Mouse (Mus musculus): Measurements from ENCODE around the gene Rab3b. TPM values are rescaled to one million over a fixed set of nuclear protein-coding genes. Genes with fewer than 3 reads are reported as not detected.

Rab3b gene
- total RNA-seq, 2 experiments from 2014 or later: 87.8 to 89.9 TPM

- DNase-seq (ENCODE audit: low spot score in 2 of 2): no peak
Measured at GRCm38 (mm10) chr4:108942986-108943720, 64.3 kb downstream of the Rab3b start.

GRCm38 (mm10) chr4:108949168-108949567 is 70.3 kb downstream of the Rab3b start:
- peak; percentile 57 to 59 for DNase-seq (ENCODE audit: low spot score in 2 of 2)

DNA sequence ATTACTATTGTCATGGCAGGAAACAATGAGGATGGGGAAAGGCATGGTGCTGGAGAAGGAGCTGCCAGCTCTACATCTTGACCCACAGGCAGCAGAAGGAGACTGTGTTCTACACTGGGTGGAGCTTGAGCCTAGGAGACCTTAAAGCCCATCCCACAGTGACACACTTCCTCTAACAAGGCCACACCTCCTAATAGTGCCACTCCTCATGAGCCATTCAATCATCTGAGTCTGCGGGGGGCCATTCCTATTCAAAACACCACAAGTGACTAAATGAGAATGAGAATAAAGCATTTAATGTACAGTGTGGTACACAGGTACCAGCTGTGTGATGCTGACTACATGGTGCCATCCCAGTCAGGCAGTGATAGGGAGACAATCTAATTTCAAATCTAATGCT is 71.3 kb downstream of the Rab3b start:
- DNase-seq (ENCODE audit: low spot score in 2 of 2): no peak

- DNase-seq (ENCODE audit: low spot score in 2 of 2): no peak
Measured at GRCm38 (mm10) chr4:108951663-108952062, 72.8 kb downstream of the Rab3b start.

DNA sequence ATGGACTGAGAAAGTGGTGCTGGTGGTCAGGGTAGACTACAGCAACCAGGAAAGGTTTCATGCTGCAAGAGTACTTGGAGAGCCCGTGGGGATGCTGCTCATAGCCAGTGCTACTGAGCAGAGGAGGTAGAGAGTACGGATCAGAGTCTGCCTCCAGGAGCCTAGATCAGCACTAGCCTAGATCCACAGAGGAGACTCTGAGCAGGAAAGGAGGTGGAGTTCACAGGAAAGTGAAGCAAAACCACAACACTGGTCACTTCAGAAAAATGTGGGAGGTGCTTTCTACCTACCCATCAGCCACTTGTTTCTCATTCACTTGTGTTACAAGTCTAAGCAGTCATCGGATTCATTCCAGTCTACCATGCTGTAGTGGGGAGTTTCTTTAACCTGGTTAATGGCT is 80.8 kb downstream of the Rab3b start:
- DNase-seq (ENCODE audit: low spot score in 2 of 2): no peak

GRCm38 (mm10) chr4:108960619-108961460 is 82.0 kb downstream of the Rab3b start:
- no peak for DNase-seq (ENCODE audit: low spot score in 2 of 2)

DNA sequence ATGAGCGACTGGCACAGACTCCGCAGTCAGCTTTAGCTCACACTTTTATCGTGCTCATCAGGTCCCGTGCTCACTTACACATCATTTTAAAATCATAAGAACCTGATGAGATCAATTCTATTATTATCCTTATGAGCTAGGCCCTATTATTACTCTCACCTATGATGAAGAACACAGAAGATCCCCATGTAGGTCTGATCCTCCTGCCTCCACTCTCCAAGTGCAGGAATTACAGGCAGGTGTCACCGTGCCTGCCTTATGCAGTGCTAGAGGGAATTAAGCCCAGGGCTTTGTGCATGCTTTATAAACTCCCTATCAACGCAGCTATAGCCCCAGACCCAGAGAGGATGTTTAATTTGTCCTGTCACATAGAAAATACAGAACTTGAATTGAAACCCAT is 84.2 kb downstream of the Rab3b start:
- no peak for DNase-seq (ENCODE audit: low spot score in 2 of 2)

DNA sequence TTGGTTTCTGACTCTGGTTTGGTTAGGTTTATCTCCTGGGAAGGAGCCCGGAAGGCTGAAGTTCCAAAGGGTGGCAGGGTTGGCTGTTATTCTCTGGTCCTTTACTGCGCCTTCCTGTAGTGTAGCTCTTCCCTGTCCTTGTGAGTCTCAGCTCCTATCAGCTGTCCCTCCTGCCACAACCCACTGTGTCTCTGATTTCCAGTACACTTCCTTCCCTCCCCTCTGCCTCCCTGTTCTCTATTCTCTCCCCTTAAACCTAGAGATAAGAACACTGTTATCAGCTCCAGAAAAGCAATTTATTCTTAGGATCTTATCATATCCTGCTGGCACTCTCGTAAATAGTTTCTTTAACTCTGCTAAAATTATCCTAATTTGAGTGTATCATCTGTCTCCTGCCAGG is 90.7 kb downstream of the Rab3b start:
- no peak for DNase-seq (ENCODE audit: low spot score in 2 of 2)

GRCm38 (mm10) chr4:108971054-108971453 is 92.2 kb downstream of the Rab3b start:
- DNase-seq (ENCODE audit: low spot score in 2 of 2): no peak

- peak; percentile 55 to 66 for DNase-seq (ENCODE audit: low spot score in 2 of 2)
Measured at GRCm38 (mm10) chr4:108976458-108977071, 97.7 kb downstream of the Rab3b start.

- DNase-seq (ENCODE audit: low spot score in 2 of 2): no peak
Measured at GRCm38 (mm10) chr4:108986833-108987472, 108.1 kb downstream of the Rab3b start.

DNA sequence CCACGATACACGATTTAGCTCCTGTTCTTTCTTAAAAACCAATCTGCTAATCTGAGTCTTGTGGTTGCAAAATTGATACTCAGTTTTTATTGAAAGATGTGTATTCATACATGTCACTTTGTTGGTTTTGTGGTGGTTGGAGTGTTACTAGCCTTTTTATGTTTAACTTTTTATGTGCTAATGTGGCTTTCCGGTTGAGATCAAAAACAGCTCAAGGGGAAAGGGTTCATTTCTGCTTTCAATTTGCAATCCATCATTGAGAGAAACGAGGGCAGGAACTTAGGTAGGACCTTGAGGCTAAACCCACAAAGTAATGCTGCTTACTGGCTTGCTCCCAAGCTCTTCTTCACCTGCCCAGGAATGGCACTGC is 108.6 kb downstream of the Rab3b start:
- DNase-seq (ENCODE audit: low spot score in 2 of 2): no peak

DNA sequence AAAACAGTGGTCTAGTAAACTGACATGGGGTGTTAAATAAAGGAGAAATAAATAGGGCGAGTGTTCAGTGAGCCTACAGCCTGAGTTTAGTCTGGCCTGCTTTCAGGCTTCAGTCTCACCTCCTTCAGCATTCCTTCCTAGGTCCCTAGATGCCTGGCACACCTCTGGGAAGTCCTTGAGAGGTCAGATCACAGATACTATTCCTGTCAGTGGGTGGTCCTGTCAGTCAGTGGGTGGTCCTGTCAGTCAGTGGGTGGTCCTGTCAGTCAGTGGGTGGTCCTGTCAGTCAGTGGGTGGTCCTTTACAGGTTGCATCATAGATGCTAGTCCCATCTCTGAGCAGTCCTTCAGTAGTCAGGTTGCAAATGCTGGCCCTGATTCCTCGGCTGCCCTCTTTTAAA is 110.6 kb downstream of the Rab3b start:
- DNase-seq (ENCODE audit: low spot score in 2 of 2): no peak

DNA sequence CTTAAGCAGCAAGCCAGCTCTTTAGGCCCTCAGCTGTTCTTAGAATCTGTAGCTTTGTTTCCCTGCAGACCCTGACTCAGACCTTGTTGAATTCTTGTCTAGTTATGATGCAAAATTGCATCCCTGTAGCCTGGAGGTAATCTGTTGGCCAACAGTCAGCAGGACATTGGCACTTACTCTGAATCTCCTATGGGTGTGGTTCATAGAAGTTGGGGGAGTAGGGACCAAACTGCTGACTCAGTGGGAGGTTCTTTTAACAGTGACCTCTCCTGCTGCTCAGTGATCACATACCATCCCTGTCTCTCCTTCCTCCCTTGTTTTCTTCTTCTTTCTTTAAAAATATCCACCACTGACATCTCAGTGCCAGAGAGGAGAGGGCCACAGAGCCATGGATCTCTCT is 111.2 kb downstream of the Rab3b start:
- no peak for DNase-seq (ENCODE audit: low spot score in 2 of 2)

GRCm38 (mm10) chr4:108990571-108990970 is 111.7 kb downstream of the Rab3b start:
- no peak for DNase-seq (ENCODE audit: low spot score in 2 of 2)

DNA sequence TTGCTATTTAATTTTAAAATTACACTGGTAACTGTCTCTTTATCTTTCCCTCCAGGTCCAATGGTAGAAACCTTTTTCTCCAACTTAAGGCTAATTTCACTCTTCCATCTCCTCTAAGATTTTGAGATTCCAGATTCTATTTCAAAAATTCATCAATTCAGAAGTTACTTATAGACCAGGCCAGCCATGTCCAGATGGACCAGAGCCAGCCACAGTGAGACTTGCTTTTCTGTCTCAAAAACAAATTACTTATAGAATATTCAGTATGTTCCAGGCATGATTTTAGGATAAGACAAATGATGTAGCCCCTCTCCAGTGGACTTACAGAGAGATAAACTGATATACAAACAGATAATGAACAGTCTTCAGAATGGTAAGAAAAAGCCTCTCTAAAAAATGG is 112.9 kb downstream of the Rab3b start:
- DNase-seq (ENCODE audit: low spot score in 2 of 2): no peak

Other genes starting within 250 kb of the Rab3b start
- 1 to 10 TPM in 1 of 2 experiments, under 1 TPM in 1; 0.91 to 1.8 TPM for gene 3110021N24Rik, start 159.4 kb upstream of the Rab3b start, total RNA-seq (2021)
- 10 to 100 TPM; 72.4 to 73.0 TPM for gene Zfyve9, start 98.3 kb upstream of the Rab3b start, total RNA-seq (2021)
- 10 to 100 TPM; 85.6 to 91.5 TPM for gene Btf3l4, start 45.4 kb upstream of the Rab3b start, total RNA-seq (2021)
- 10 to 100 TPM; 39.6 to 44.2 TPM for gene Txndc12, start 44.5 kb upstream of the Rab3b start, total RNA-seq (2021)
- 10 to 100 TPM; 18.4 TPM for gene Kti12, start 31.3 kb upstream of the Rab3b start, total RNA-seq (2021)
- not detected for gene A730015C16Rik, start 30.4 kb upstream of the Rab3b start, total RNA-seq (2021)
- 100 to 1,000 TPM; 126 to 140 TPM for gene Nrd1, start 121.6 kb downstream of the Rab3b start, total RNA-seq (2021)

Data from left cerebral cortex, adult 18-20 months (tissue).